Mouse (Mus musculus) layer of hippocampus, postnatal 36 days (tissue): Measurements from ENCODE around the gene Crybb3. TPM values are rescaled to one million over a fixed set of nuclear protein-coding genes. Genes with fewer than 3 reads are reported as not detected.
A peak's percentile ranks its signal among the peaks of the same experiment; 100 is the strongest.
"Not testable (repeated sequence)": the region's sequence is repeated elsewhere in the genome, so short reads cannot be mapped to it uniquely, and the experiment has no call there.

Experiments used
- DNase-seq, 2 experiments: peaks; one replicate each; pipeline ENCODE4 v3.0.0; 2022
- total RNA-seq, 2 experiments: library from RNA; stranded (reverse); gene quantifications; 2 replicates each; pipeline ENCODE4 v1.2.3; 2021

Gene Crybb3
- total RNA-seq = 1 to 10 TPM; 1.6 to 3.3 TPM

- DNase-seq = no peak
These were observed at the start of gene Crybb3 for GRCm38 (mm10) chr5:113081439-113081838. Gene Crybb3 (minus strand): TSS chr5:113081584.

GRCm38 (mm10) chr5:113128426-113128825, 47.0 kb upstream of the Crybb3 start:
- DNase-seq = no peak

GRCm38 (mm10) chr5:113126476-113126875, 45.1 kb upstream of the Crybb3 start:
- DNase-seq = peak; percentile 63 to 73

- DNase-seq = no peak
These were observed 42.3 kb upstream of the Crybb3 start for GRCm38 (mm10) chr5:113123693-113124092.

- no peak for DNase-seq
These were observed 41.1 kb upstream of the Crybb3 start for GRCm38 (mm10) chr5:113122326-113123054.

- DNase-seq = no peak
These were observed 40.1 kb upstream of the Crybb3 start for GRCm38 (mm10) chr5:113121591-113121875.

- DNase-seq = no peak
These were observed 39.6 kb upstream of the Crybb3 start for GRCm38 (mm10) chr5:113120741-113121590.

GRCm38 (mm10) chr5:113119861-113120465, 38.6 kb upstream of the Crybb3 start:
- peak in 1 of 2 experiments; percentile 55 for DNase-seq

- DNase-seq = no peak
These were observed 37.9 kb upstream of the Crybb3 start for GRCm38 (mm10) chr5:113119291-113119690.

GRCm38 (mm10) chr5:113118695-113119094, 37.3 kb upstream of the Crybb3 start:
- DNase-seq = no peak

- no peak for DNase-seq
These were observed 36.0 kb upstream of the Crybb3 start for GRCm38 (mm10) chr5:113117361-113117760.

GRCm38 (mm10) chr5:113115896-113116295, 34.5 kb upstream of the Crybb3 start:
- no peak for DNase-seq

- DNase-seq = no peak
These were observed 33.2 kb upstream of the Crybb3 start for GRCm38 (mm10) chr5:113114264-113115225.

- DNase-seq = no peak
These were observed 31.7 kb upstream of the Crybb3 start for GRCm38 (mm10) chr5:113113120-113113519.

- DNase-seq = no peak
These were observed 30.0 kb upstream of the Crybb3 start for GRCm38 (mm10) chr5:113111336-113111735.

GRCm38 (mm10) chr5:113110929-113111328, 29.5 kb upstream of the Crybb3 start:
- DNase-seq = no peak

- not testable (repeated sequence) for DNase-seq
These were observed 28.3 kb upstream of the Crybb3 start for GRCm38 (mm10) chr5:113109651-113110050.

GRCm38 (mm10) chr5:113108165-113108764, 26.9 kb upstream of the Crybb3 start:
- no peak for DNase-seq

- DNase-seq = no peak
These were observed 26.3 kb upstream of the Crybb3 start for GRCm38 (mm10) chr5:113107709-113108108.

- no peak for DNase-seq
These were observed 25.2 kb upstream of the Crybb3 start for GRCm38 (mm10) chr5:113106594-113106993.

- no peak for DNase-seq
These were observed 24.1 kb upstream of the Crybb3 start for GRCm38 (mm10) chr5:113105481-113105880.

GRCm38 (mm10) chr5:113105035-113105434, 23.7 kb upstream of the Crybb3 start:
- no peak for DNase-seq
